Mouse (Mus musculus) cerebellum, postnatal 4 days (tissue): ENCODE results near the gene Ogg1.
"Not testable (repeated sequence)": the region's sequence is repeated elsewhere in the genome, so short reads cannot be mapped to it uniquely, and the experiment has no call there.

Experiments used
- DNase-seq, 2 experiments: peaks; one replicate each; pipeline ENCODE4 v3.0.0; 2022; ENCODE audit warnings: low spot score in 2 of 2, mixed read lengths in 1 of 2

The Ogg1 gene

DNA sequence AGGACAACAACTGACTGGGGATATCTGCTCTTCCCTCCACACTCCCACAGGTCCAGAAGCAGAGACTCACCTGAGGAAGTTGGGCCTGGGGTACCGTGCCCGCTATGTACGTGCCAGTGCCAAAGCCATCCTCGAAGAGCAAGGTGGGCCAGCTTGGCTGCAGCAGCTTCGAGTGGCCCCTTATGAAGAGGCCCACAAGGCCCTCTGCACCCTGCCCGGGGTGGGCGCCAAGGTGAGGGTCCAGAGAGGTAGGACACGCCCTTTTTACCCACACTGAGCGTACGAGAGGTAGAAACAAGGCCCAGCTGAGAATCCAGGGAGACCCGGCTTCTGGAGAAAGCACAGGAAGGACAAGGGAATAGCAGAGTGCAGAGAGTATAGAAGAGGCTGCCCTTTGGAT lies 4.9 kb downstream of the Ogg1 start:
- DNase-seq: no peak

DNA sequence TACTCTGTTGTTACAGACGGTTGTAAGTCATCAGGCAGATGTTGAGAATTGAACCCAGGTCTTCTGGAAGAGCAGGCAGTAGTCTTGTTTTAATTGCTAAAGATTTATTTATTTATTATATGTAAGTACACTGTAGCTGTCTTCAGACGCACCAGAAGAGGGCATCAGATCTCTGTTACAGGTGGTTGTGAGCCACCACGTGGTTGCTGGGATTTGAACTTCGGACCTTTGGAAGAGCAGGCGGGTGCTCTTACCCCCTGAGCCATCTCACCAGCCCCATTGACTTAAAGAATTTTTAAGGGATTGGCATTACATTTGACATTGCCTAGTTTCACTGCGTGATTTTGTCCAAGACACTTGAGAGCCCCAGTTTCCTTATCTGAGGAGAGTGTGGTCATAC lies 6.0 kb downstream of the Ogg1 start:
- DNase-seq: not testable (repeated sequence)

DNA sequence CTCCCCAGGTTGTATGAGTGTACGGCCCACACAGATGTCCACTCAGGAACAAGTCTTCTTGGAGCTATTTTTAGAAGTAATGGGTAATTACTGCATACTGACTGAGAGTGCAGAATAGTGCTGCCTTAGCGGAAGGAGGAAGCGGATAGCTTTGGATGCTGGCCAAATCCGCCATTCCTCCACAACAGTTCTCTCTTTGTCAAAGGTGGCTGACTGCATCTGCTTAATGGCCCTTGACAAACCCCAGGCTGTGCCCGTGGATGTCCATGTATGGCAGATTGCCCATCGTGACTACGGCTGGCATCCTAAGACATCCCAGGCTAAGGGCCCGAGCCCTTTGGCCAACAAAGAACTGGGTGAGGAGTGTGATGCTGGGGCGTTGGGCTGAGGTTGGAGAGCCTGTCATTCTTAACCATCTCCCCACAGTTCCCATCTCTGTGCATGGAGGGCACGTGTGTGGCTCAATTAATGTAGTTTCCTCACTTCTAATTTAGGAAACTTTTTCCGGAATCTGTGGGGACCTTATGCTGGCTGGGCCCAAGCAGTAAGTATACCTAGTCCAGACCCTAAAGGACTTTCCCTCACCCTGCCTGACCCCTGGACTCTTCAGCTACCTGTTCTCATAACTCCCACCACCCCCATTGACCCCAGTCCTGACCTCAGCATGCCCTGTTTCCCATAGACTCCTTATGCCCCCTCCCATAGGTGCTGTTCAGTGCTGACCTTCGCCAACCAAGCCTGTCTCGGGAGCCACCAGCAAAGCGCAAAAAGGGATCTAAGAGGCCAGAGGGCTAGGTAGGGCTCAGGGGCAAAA lies 6.6 kb downstream of the Ogg1 start:
- peak in 1 of 2 experiments; percentile 49 for DNase-seq

DNA sequence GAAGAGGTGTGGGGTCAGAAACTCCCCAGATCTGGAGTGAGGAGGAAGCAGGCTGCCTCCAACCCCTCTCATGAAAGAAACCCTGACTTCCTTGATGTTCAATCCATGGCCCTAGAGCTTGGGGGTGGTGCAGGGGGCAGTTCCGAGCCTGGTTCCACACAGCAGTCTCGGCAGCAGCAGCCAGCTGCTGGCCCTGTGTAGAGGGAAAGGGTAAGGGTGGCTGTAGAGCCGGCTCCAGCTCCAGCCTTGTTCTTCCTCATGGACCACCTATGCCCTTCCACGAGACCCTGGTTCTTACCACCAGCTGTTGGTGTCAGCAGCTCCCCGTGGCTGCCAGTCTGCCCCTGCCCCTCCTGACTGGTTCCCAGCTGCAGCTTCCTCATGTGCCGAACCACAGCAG lies 7.4 kb downstream of the Ogg1 start:
- DNase-seq: no peak

DNA sequence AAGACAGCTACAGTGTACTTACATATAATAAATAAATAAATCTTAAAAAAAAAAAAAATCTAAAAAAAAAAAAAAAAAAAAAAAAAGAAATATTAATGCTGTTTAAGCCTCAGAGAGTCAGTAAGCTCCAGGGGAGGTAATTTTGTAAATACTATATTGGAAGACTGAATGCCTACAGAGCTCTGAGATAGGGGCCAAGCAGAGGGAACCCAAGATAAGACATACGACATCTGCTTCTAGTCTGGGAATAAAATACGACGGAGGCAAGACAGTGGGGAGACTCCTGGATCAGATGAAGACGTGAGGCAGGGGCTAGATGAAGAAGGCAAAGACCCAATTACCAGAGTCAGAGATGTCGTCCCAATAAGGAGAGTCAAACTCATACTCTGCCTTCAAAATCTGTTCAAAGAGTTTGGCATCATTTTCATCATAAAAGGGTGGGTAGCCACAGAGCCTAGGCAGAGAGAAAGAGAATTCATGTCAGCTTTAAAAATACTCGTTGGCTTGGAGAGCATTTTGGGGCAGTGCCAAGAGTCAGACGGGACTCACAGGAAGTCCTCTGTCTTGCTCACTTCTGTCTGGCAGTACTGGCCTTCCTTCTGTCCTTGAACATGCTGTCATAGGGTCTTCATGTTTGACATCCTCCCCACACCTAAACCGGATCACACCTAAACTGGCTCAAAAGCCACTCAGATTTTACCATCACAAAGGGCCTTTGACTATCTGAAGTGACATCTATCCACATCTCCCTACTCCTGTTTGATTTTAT lies 10.3 kb downstream of the Ogg1 start:
- DNase-seq: no peak

DNA sequence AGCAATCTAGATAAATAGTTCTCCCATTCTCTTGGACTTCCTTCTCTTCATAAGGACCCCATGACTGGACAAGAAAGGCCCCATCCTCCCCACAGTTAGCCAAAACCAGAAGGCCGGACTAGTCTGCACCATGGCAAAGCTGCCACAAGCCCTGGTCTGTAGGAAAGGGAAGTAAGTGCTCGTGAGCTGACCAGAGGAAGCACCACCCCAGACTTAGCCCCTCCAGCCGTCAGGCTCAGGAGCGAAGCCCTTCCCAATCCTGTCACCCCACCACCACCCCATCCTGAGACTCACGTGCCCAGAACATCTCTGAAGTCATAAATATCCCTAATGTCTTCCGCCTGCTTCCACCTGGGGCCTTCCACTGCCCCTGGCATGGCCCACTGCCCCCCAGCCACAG lies 14.8 kb downstream of the Ogg1 start:
- DNase-seq: no peak

DNA sequence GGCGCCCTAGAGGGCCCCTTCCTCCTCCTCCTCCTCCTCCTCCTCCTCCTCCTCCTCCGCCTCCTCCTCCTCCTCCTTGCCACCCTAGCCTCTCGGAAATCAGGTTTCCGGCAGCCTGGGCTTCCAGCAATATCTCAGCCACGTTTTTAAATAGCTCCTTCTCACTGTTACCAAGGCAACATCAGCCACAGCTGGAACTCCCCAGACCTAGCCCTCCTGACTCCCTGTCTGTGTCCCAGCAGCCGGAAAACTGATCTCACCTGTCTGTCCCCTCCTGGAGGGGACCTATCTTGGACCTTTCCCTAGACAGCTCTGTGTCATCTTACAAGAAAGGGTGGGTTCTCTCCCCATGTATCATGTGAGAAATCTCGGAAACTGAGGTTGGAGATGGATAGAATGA lies 15.5 kb downstream of the Ogg1 start:
- DNase-seq: no peak

DNA sequence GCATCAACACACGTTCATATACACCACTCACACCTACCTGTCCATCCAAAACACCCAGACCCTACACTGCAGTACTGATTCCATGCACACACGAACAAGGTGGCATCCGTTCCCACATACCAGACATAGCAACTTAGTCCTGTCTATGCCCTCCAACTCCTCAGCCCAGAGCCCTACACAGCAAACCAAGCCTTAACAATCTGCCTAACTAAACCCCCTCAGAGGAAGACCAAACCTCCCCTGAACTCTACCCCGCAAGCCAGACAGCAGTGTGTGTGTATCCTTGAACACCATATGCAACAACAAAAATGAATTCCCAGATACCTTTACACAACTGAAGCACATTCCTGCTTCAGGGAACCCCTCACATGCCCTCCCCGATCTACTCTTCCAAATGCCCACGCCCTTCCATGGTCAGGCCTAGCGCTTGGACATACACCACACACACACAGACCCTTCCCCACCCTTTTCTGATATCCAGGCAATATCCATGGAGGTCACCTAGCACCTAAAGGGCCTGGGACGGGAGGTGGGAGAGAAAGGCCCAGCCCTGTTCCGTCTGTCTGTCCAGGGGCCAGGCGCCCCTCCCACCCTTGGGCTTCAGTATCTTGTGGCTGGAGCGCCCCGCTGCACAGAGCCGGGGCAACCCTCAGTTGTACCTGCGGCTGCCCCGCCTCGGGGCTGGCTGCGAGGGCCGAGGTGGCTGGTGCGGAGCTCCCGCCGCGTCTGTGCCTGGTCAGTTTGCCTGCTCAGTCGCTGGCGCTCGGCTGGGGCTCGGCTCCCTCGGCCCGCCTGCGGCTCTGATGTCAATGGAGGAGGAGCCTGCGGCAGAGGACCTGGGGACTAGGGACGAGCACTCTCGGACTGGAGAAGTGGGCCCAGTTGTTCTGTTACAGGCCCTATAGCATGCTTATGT lies 16.7 kb downstream of the Ogg1 start, which contains the start of gene Camk1:
Camk1 (minus strand) TSS at position 808 of the 916 bp plus-strand sequence.
- peak; percentile 43 to 54 for DNase-seq

DNA sequence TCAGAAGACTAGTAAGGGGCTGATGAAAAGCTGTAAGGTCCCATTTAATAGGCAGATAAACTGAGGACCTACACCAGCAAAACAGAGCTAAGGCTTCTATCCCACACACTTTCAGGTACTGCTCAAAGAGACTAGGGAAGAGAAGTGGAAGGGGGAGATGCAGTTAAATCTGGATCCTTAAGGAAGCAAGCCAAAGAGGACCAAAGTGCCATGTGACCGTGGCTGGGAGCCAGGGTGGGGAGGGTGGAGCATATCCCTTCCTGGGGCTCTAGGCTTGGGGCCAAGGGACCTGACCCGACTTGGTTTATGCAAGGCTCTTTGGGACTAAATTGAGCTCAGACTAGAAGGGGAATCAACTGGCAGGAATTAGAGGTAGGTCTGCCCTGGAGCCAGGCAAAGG lies 17.5 kb downstream of the Ogg1 start:
- DNase-seq: peak in 1 of 2 experiments; percentile 48

DNA sequence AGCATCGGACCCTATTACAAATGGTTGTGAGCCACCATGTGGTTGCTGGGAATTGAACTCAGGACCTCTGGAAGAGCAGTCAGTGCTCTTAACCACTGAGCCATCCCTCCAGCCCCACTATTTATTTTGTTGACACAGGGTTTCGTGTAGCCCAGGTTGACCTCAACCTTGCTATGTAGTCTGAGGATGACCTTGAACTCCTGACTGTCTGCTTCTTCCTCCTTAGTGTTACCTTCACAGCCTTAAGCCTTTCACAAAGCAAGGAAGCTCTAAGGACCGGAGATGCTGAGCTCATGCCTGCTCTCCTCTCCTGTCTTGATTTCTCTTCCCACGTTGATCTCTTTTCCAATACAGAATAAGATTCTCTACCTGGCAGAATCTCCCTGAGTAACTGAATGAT lies 20.1 kb downstream of the Ogg1 start:
- no peak for DNase-seq

DNA sequence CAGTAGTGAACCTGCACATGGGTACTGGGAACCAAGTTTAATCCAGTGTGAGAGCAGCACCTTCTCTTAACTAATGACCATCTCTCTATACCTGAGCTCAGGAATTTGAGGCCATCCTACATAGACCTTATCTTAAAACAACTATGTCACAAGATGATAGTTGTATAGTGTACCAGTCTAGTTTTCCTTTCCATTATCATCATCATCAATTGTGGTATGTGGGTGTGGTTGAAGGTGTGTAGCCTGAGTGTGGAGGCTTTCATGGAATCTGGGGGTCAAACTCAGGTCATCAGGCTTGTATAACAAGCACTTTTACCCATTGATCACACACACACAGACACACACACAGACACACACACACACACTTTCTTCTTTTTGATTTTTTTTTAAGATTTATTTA lies 23.8 kb downstream of the Ogg1 start:
- DNase-seq: no peak

DNA sequence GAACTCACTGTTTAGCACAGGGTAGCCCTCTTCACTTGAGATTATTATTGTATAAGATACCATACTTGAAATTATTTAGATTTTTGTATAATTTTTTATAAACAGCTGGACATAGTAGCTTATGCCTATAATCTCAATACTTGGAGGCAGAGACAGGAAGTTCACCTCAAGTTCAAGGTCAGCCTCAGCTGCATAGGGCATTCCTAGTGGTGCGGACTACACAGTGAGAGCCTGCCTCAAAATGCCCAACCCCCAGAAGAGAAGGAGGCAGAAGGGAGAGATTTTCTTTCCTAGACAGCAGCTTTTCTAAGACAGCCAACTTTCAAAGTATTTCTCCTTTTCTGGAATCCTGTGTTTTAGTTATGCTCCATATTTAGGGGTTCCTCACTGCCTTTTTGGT lies 24.4 kb downstream of the Ogg1 start:
- no peak for DNase-seq

DNA sequence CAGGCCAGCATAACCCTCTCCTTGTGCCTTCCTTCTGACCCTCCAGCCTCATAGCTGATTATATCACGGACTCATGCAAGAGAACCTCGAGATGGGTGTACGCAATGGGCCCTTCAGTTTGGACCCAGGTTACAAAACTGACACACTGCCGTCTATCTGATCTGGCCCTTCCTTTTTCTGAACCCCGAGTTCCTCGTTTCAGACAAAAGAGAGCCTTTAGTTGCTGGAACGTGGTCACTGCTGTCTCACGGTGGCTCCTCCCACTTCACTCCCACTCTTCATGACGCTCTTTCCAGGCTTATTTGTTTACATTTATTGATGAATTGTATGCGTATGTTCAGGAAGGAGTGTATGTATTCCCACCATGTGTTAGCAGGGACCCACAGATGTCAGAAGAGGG lies 24.9 kb downstream of the Ogg1 start:
- DNase-seq: no peak

DNA sequence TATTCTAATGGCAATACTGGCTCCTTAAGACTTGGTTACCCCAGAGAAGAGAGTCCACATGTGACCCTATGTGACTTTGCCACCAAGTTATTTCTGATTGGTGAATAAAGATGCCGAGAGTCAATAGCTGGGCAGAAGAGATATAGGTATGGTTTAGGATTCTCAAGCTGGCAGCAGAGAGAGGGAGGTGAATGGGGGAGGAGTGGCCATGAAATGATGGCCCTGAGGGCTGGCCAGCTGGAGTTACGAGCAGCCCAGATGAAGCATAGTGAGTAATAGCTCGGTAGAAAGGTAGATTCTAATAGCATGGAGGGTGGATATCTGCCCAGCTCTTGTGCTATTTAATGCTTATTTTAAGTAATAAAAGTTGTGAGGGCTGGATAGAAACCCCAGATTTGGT lies 26.0 kb downstream of the Ogg1 start:
- DNase-seq: no peak

DNA sequence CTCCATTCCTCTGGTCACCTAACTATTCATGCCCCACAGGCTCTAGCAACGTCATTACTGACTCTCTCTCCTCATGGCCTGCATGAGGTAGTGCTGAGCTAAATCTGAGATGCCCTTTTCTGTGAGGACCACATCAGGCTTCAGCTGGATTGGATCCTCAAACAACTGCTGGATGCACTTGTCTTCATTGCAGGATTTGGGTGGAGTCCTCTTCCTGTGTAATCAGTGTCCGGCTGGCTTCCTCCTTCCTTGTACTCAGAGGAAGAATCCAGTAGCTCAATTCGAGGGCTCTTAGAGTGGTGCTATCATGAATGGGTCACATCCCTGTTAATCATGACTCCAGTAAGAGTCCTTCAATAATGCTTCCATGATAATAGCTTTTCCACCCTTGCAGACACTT lies 26.9 kb downstream of the Ogg1 start:
- DNase-seq: no peak

DNA sequence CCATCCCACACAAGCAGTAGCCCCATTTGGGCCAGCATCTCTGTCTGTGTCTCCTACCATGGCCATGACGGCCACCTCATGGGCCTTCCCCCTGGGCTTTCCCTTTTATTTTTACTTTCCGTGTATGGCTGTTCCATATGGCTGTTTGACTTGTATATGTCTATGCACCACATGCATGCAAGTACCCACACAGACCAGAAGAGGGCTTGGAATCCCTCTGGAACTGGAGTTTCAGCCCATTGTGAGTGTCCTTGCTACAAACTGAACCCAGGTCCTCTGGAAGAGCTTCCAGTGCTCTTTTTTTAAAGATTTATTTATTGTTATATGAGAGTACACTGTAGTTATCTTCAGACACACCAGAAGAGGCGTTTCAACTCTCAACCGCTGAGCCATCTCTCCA lies 34.7 kb downstream of the Ogg1 start:
- no peak for DNase-seq

DNA sequence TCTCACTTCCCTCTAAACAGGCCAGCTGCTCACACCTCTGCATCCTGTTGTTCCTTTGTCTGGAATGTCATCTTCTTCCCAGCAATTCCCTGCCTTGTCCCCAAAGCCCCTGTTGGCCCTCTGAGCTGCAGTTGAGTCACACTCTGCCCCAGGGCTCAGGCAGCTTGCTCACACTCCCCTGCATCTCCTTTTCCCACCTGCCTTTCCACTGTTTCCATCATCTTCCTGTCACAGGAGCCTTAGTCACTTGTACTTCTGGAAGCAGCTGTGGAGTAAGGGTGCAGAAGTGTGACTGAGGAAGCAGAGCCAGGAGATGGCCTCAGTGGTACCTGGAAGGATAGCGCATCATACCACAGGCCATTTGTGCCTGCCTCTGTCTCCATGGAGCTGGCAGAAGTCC lies 35.5 kb downstream of the Ogg1 start:
- no peak for DNase-seq

DNA sequence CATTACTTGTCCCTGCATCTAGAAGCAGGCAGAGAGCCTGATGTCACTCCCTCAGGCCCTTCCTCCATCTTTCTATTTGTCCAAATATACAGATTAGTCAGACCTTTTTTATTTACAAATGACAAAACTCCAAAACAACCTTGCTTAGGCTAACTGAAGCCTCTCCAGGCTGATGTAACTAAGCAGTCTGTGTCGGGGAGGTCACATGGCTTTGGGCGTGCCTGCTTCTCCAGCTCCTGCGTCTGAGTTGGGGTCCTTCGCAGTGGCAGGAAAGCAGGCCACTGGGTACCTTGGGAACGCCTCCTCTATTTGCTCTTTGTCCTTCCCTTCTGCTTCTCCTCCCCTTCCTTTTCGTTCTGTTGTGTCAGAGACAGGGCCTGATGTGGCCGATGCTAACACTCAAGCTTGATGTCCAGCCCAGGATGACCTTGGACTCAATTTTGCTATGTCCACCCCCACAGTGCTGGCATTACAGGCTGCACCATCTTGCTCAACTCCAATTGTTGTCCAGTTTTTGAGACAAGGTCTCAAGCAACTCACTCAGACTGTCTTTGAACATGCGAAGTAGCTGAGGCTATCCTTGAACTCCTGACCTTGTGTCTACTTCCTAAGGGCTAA lies 37.9 kb downstream of the Ogg1 start:
- no peak for DNase-seq

DNA sequence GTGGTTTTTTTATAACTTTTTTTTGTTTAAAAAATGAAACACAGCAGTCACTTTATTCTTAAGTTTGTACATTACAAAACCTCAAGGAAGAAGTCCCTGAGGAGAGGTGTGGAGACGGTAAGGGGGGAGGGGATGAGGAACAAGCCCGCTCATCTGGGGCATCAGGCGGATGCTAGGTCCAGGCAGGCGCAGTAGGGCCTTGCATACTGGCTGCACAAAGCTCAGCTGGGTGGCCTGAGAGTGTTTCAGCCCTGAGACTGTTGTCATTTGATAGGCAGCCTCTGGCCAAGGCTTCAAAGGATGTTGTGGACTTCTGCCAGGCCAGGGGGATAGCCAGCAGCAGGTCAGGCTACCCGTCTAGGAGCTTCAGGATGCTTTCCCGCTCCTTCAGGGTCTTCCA lies 39.9 kb downstream of the Ogg1 start:
- no peak for DNase-seq

DNA sequence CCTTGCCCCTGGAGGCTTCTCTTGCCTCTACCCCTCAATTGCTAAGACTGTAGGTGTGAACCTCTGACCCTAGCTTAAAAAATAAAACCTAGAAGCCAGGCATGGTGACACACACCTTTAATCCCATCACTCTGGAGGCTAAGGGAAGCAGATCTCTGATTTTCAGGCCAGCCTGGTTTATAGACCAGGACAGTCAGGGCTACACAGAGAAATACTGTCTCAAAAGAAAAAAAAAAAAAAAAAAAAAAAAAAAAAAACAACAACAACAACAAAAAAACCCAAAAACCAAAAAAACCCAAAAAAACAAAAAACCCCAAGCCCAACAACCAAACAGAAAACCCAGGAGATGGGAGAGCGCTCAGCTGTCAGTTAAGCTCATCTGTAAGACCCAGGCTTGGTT lies 40.8 kb downstream of the Ogg1 start:
- DNase-seq: no peak

DNA sequence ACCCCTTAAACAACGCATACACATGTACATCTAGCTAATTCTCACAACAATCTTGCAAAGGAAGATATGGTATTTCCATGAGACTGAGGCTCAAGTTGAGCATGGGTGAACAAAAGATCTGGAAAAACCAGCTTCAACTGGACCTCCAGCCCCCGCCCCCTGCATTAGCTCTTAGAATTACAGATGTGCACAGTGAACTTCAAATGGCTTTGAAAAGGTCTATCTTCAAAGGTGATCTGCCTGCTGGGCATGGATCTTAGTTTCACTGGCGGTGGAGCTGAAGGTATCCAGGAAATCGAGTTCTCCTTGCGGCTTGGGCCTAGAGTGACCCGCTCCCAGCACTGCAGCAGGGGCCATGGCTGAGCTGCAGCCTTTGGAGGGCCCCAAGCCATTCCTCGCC lies 41.4 kb downstream of the Ogg1 start:
- DNase-seq: no peak

DNA sequence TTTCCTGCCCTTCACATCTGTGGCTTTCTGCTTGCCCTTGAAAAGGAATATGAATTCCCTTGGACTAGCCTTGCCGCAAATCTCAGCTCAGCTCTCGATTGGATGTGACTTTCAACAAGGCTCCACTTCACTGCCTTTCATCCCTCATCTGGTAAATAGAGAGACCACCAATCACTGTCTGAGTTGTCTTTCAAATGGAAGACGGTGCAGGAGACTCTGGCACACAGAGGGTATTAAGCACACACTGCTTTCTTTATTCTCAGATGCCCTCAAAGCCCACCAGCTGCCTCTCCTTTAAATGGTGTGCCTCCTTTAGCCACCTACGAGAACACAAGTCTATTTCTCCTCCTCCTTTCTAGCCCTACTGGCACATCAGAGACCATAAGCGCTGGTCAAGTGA lies 41.8 kb downstream of the Ogg1 start:
- DNase-seq: no peak
